Mouse (Mus musculus): Measurements from ENCODE around the gene Hspb6. TPM values are rescaled to one million over a fixed set of nuclear protein-coding genes. Genes with fewer than 3 reads are reported as not detected.

Hspb6 gene
- total RNA-seq, 2 experiments from 2014 or later, result 27.1 to 28.3 TPM

Small RNAs within 50 kb of the gene (microRNA-seq; reads per million reads assigned to microRNA genes)
- gene Gm38670 (1.00 reads per million), gene Mir3569 (not detected)

Other genes with a start within 250 kb of the Hspb6 start
- 10 to 100 TPM; 56.9 to 81.3 TPM for gene Alkbh6, start 243.5 kb upstream of the Hspb6 start, total RNA-seq (2021)
- 10 to 100 TPM; 21.8 to 49.1 TPM for gene Syne4, start 237.4 kb upstream of the Hspb6 start, total RNA-seq (2021)
- 1 to 10 TPM in 1 of 2 experiments, under 1 TPM in 1; 0.93 to 1.3 TPM for gene E130208F15Rik, start 230.4 kb upstream of the Hspb6 start, total RNA-seq (2021)
- 10 to 100 TPM; 13.2 to 16.0 TPM for gene Sdhaf1, start 228.3 kb upstream of the Hspb6 start, total RNA-seq (2021)
- 10 to 100 TPM in 1 of 2 experiments, 1 to 10 TPM in 1; 7.4 to 14.7 TPM for gene Lrfn3, start 189.4 kb upstream of the Hspb6 start, total RNA-seq (2021)
- gene Tyrobp, start 138.4 kb upstream of the Hspb6 start, total RNA-seq (2021), result 10 to 100 TPM; 22.5 to 35.7 TPM
- 1 to 10 TPM; 1.8 to 2.0 TPM for gene Hcst, start 132.3 kb upstream of the Hspb6 start, total RNA-seq (2021)
- 1 to 10 TPM in 1 of 2 experiments, under 1 TPM in 1; 0.89 to 1.0 TPM for gene Nfkbid, start 130.4 kb upstream of the Hspb6 start, total RNA-seq (2021)
- gene Aplp1, start 106.6 kb upstream of the Hspb6 start, total RNA-seq (2021), result 10 to 100 TPM; 23.5 to 28.6 TPM
- not detected for gene Kirrel2, start 94.5 kb upstream of the Hspb6 start, total RNA-seq (2021)
- not detected for gene Nphs1, start 93.9 kb upstream of the Hspb6 start, total RNA-seq (2021)
- under 1 TPM in 1 of 2 experiments, not detected in 1; 0.53 TPM for gene Prodh2, start 58.6 kb upstream of the Hspb6 start, total RNA-seq (2021)
- 1 to 10 TPM; 2.5 to 2.9 TPM for gene Arhgap33, start 17.1 kb upstream of the Hspb6 start, total RNA-seq (2021)
- gene Proser3, start 121 bp downstream of the Hspb6 start, total RNA-seq (2021), result 1 to 10 TPM; 7.8 to 8.5 TPM
- gene Lin37, start 7.7 kb downstream of the Hspb6 start, total RNA-seq (2021), result 10 to 100 TPM; 46.2 to 55.4 TPM
- 10 to 100 TPM; 68.8 to 70.8 TPM for gene U2af1l4, start 11.1 kb downstream of the Hspb6 start, total RNA-seq (2021)
- 1 to 10 TPM; 3.5 to 6.7 TPM for gene Gm49396, start 11.2 kb downstream of the Hspb6 start, total RNA-seq (2021)
- gene Psenen, start 11.4 kb downstream of the Hspb6 start, total RNA-seq (2021), result 100 to 1,000 TPM; 141 to 163 TPM
- gene Igflr1, start 13.2 kb downstream of the Hspb6 start, total RNA-seq (2021), result 1 to 10 TPM; 2.0 to 3.2 TPM
- 10 to 100 TPM; 38.5 to 44.5 TPM for gene Kmt2b, start 36.5 kb downstream of the Hspb6 start, total RNA-seq (2021)
- under 1 TPM in 1 of 2 experiments, not detected in 1; 0.72 TPM for gene Zbtb32, start 46.7 kb downstream of the Hspb6 start, total RNA-seq (2021)
- gene Upk1a, start 60.7 kb downstream of the Hspb6 start, total RNA-seq (2021), result under 1 TPM in 1 of 2 experiments, not detected in 1; 0.43 TPM
- 1,000 to 10,000 TPM; 1,179 to 1,185 TPM for gene Cox6b1, start 74.0 kb downstream of the Hspb6 start, total RNA-seq (2021)
- not detected for gene Etv2, start 83.7 kb downstream of the Hspb6 start, total RNA-seq (2021)
- gene Rbm42, start 98.1 kb downstream of the Hspb6 start, total RNA-seq (2021), result 10 to 100 TPM; 83.0 to 88.1 TPM
- gene Haus5, start 112.8 kb downstream of the Hspb6 start, total RNA-seq (2021), result 10 to 100 TPM; 10.1 to 10.5 TPM
- gene Pmis2, start 119.4 kb downstream of the Hspb6 start, total RNA-seq (2021), result not detected
- 1 to 10 TPM; 4.8 to 6.3 TPM for gene 2200002J24Rik, start 146.7 kb downstream of the Hspb6 start, total RNA-seq (2021)
- gene Atp4a, start 160.0 kb downstream of the Hspb6 start, total RNA-seq (2021), result 1 to 10 TPM; 3.1 to 5.9 TPM
- gene Tmem147, start 177.4 kb downstream of the Hspb6 start, total RNA-seq (2021), result 100 to 1,000 TPM; 229 to 231 TPM
- under 1 TPM in 1 of 2 experiments, not detected in 1; 0.26 TPM for gene Gapdhs, start 191.5 kb downstream of the Hspb6 start, total RNA-seq (2021)
- 100 to 1,000 TPM; 326 to 370 TPM for gene Sbsn, start 199.3 kb downstream of the Hspb6 start, total RNA-seq (2021)
- 1 to 10 TPM; 2.4 to 2.5 TPM for gene Dmkn, start 211.6 kb downstream of the Hspb6 start, total RNA-seq (2021)
- 1 to 10 TPM in 1 of 2 experiments, not detected in 1; 2.8 TPM for gene Krtdap, start 235.7 kb downstream of the Hspb6 start, total RNA-seq (2021)

All from adrenal gland, postnatal 36 days (tissue).